Comparison of ENCODE assay signal across 10 mouse cellular contexts in genomic region chr19:11355730-11356129, GRCm38 (mm10). TPM values are rescaled to one million over a fixed set of nuclear protein-coding genes. Genes with fewer than 3 reads are reported as not detected.
A peak's percentile ranks its signal among the peaks of the same experiment; 100 is the strongest.
DNase-seq lines count a peak whose midpoint lies in the region; ATAC-seq lines count a peak whose summit lies in the region.
"Had no signal": no experiment of that assay in that cellular context is flagged by ENCODE, and none has a peak within 500 bp of the region (broad histone marks: within the 10 kb centered on the region; RNA-seq: fewer than 3 reads in every experiment).

No protein-coding gene starts in this region.

- ATAC-seq in granulocyte monocyte progenitor cell, adult 5-6 weeks (replicated peaks; ENCODE audit: poor library complexity, severe bottlenecking): peak; percentile 76
- ATAC-seq in neutrophil, adult 5-6 weeks (ENCODE audit: extremely low read depth, insufficient number of reproducible peaks, low FRiP score, poor library complexity, severe bottlenecking): peak; percentile 51; the same call in 1 of the 2 replicates
- ATAC-seq: intestine, embryonic 16.5 days had no signal

- DNase-seq in spleen, adult 12 weeks (ENCODE audit: low spot score): peak; percentile 9
- DNase-seq in spleen, postnatal 14 days (ENCODE audit: low spot score in 2 of 2): no peak
- no peak for DNase-seq in kidney, postnatal 25 days
- DNase-seq in adrenal gland, postnatal 10 days: no peak
- no peak for DNase-seq in cerebellum, postnatal 10 days
- DNase-seq: cerebellum, postnatal 36 days; midbrain, embryonic 14.5 days had no signal

RNA-seq across cellular contexts. Expression of gene Ms4a4a, which starts 19.6 kb away (rescaled TPM):
- not detected in 2 replicates for total RNA-seq in granulocyte monocyte progenitor cell, adult 5-6 weeks (2014; fragmentation: Nextera tagmentation)
- not detected in 2 replicates for total RNA-seq in granulocyte monocyte progenitor cell, adult 5-6 weeks (2017)
- 1.4 and 3.7 TPM in 2 replicates for total RNA-seq in neutrophil, adult 5-6 weeks (2017)
- 1 to 10 TPM; 2.6 to 6.4 TPM for total RNA-seq in adrenal gland, postnatal 10 days (2021)

RNA-seq across cellular contexts. Expression of gene Ms4a7, which starts 19.8 kb away (rescaled TPM):
- not detected in 2 replicates for total RNA-seq in granulocyte monocyte progenitor cell, adult 5-6 weeks (2014; fragmentation: Nextera tagmentation)
- total RNA-seq in granulocyte monocyte progenitor cell, adult 5-6 weeks (2017): not detected in 2 replicates
- total RNA-seq in neutrophil, adult 5-6 weeks (2017): 0.49 TPM in 1 of 2 replicates, not detected in the other
- total RNA-seq in adrenal gland, postnatal 10 days (2021): 1 to 10 TPM in 1 of 2 experiments, under 1 TPM in 1; 0.96 to 1.8 TPM

RNA-seq across cellular contexts. Expression of gene Ms4a14, which starts 41.5 kb away (rescaled TPM):
- not detected in 2 replicates for total RNA-seq in granulocyte monocyte progenitor cell, adult 5-6 weeks (2014; fragmentation: Nextera tagmentation)
- total RNA-seq in granulocyte monocyte progenitor cell, adult 5-6 weeks (2017): not detected in 2 replicates
- not detected in 2 replicates for total RNA-seq in neutrophil, adult 5-6 weeks (2017)
- not detected for total RNA-seq in adrenal gland, postnatal 10 days (2021)

RNA-seq across cellular contexts. Expression of gene Ms4a4c, which starts 48.8 kb away (rescaled TPM):
- 11.5 and 20.2 TPM in 2 replicates for total RNA-seq in granulocyte monocyte progenitor cell, adult 5-6 weeks (2014; fragmentation: Nextera tagmentation)
- total RNA-seq in granulocyte monocyte progenitor cell, adult 5-6 weeks (2017): 13.5 and 19.6 TPM in 2 replicates
- 129 and 133 TPM in 2 replicates for total RNA-seq in neutrophil, adult 5-6 weeks (2017)
- 1 to 10 TPM; 1.3 to 1.5 TPM for total RNA-seq in adrenal gland, postnatal 10 days (2021)
